Mouse (Mus musculus): ENCODE data around the gene Dffa.
"Not testable (repeated sequence)": the region's sequence is repeated elsewhere in the genome, so short reads cannot be mapped to it uniquely, and the experiment has no call there.

DNA sequence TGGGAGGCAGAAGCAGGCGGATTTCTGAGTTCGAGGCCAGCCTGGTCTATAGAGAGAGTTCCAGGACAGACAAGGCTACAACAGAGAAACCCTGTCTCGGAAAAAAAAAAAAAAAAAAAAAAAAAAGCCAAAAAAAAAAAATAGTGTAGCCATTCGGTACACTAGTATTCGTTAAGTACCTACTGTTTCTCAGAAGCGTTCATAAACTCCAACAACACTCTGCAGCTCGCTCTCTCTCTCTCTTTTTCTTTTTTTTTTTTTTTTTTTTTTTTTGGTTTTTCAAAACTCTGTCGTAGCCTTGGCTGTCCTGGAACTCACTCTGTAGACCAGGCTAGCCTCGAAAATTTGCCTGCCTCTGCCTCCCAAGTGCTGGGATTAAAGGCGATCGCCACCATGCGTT, 3.5 kb upstream of the Dffa start:
- TF ChIP-seq HCFC1 (IDR thresholded peaks at IDR 0.05; ENCODE audit: borderline replicate concordance, insufficient read depth, low read length); CHD2 (IDR thresholded peaks at IDR 0.05; ENCODE audit: low read depth, low read length); MAFK (IDR thresholded peaks at IDR 0.05; ENCODE audit: insufficient read depth, low read depth, low read length): not testable (repeated sequence)
- TF ChIP-seq ZNF384 (IDR thresholded peaks at IDR 0.05; ENCODE audit: low read depth, low read length), result peak; percentile 92

Measured in ES-E14 (cell line).